ENCODE assay signal across 13 mouse cellular contexts in the genomic region with DNA sequence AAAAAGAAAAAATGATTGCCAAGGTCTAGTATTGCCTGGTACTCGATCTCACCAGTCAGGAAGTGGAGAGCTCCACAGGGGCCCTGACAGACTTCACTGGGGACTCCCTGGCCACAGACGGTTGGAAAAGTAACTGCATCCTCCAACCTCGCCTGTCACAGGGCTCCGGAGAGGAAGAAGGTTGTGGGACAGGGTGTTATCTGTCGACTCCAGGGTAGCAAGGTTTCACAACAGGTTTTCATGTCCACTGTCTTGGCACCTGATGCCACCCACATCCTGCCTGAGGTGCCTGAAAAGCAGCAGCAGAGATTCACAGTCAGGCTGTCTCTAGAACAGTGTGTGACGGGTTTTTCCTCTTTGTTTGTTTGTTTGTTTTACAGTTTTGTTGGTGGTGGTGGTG. TPM values are rescaled to one million over a fixed set of nuclear protein-coding genes. Genes with fewer than 3 reads are reported as not detected.
A peak's percentile ranks its signal among the peaks of the same experiment; 100 is the strongest.
DNase-seq lines count a peak whose midpoint lies in the region; ATAC-seq and TF ChIP-seq lines count a peak whose summit lies in the region.
"Had no signal": no experiment of that assay in that cellular context is flagged by ENCODE, and none has a peak within 500 bp of the region (broad histone marks: within the 10 kb centered on the region; RNA-seq: fewer than 3 reads in every experiment).

No protein-coding gene starts in this region.

- H3K4me2 ChIP-seq in heart, embryonic 13.5 days, result peak overlapping the region; percentile 76; the same call in 1 of the 2 replicates

- peaks cover 36% of the 10 kb centered on the region for H3K36me3 ChIP-seq in heart, embryonic 13.5 days
- H3K36me3 ChIP-seq in heart, adult 2 months (ENCODE audit: control insufficient read depth, insufficient read depth, low read length), result no peaks in the 10 kb centered on the region

- H3K9ac ChIP-seq in heart, embryonic 13.5 days, result no peak overlapping the region; the same call in 1 of the 2 replicates
- no peak overlapping the region for H3K9ac ChIP-seq in heart, adult 2 months (ENCODE audit: low read depth, low read length)

- TF ChIP-seq CTCF in heart, adult 2 months (IDR thresholded peaks at IDR 0.05), result no peak

- WGBS in heart, embryonic 13.5 days, result 26% methylated on average over 6 of the region's 6 CpGs
- WGBS in heart, adult 2 months, result 26% methylated on average over 6 of the region's 6 CpGs

- H3K9me3 ChIP-seq in heart, embryonic 13.5 days, result no peaks in the 10 kb centered on the region

- no peak for TF ChIP-seq POLR2A in heart, adult 2 months (IDR thresholded peaks at IDR 0.05; ENCODE audit: insufficient read depth, low read depth, low read length)

- H3K79me2 ChIP-seq in heart, adult 2 months (replicated peaks; ENCODE audit: control insufficient read depth, insufficient read depth, low read length), result no peaks in the 10 kb centered on the region

- no peak for DNase-seq in heart, adult 2 months
- peak; percentile 79 for DNase-seq in CD4-positive, CD25-positive, alpha-beta regulatory T cell, adult 2 months (ENCODE audit: low read depth, low spot score)
- DNase-seq in induced T-regulatory cell, adult 2 months (ENCODE audit: low read depth), result peak; percentile 87
- peak; percentile 85 for DNase-seq in naive thymus-derived CD4-positive, alpha-beta T cell, adult 2 months (ENCODE audit: low read depth)
- DNase-seq in left cerebral cortex, postnatal 14 days (ENCODE audit: low spot score in 2 of 2), result no peak
- DNase-seq in right cerebral cortex, adult 2 months (ENCODE audit: low spot score in 2 of 2), result no peak
- DNase-seq in gastrocnemius, postnatal 25 days, result no peak
- DNase-seq: cerebellum, adult 11-12 months had no signal

- no peak for ATAC-seq in heart, embryonic 13.5 days (ENCODE audit: extremely low read depth, insufficient number of reproducible peaks, low FRiP score, low TSS enrichment)
- ATAC-seq: forebrain, embryonic 16.5 days; midbrain, embryonic 16.5 days had no signal

- intact Hi-C loops in heart, adult 2 months (cut with DNase I), result loop anchor here (10.0 kb wide), 1 partner anchor 157 kb away; no protein-coding TSS in a partner anchor
- intact Hi-C loops in left cerebral cortex, postnatal 14 days (cut with DNase I), result loop anchor here (5.0 kb wide), 1 partner anchor 64 kb away; no protein-coding TSS in a partner anchor

- peaks cover 11% of the 10 kb centered on the region for H3K27me3 ChIP-seq in heart, embryonic 13.5 days (replicated peaks)
- H3K27me3 ChIP-seq in heart, adult 2 months (ENCODE audit: control insufficient read depth, insufficient read depth, low read length), result no peaks in the 10 kb centered on the region

- no peak for TF ChIP-seq EP300 in heart, adult 2 months (IDR thresholded peaks at IDR 0.05; ENCODE audit: insufficient read depth, low read depth, low read length)

- H3K27ac ChIP-seq in heart, embryonic 13.5 days (replicated peaks), result peak overlapping the region; percentile 82
- no peak overlapping the region; the same call in 1 of the 2 replicates for H3K27ac ChIP-seq in heart, adult 2 months

- H3K4me3 ChIP-seq in heart, embryonic 13.5 days, result no peak overlapping the region
- H3K4me3 ChIP-seq in heart, adult 2 months, result no peak overlapping the region

- peaks cover 59% of the 10 kb centered on the region for H3K4me1 ChIP-seq in heart, embryonic 13.5 days
- peaks cover 11% of the 10 kb centered on the region for H3K4me1 ChIP-seq in heart, adult 2 months (ENCODE audit: control insufficient read depth, insufficient read depth, low read length)

RNA-seq across cellular contexts. Expression of gene Rbm38, which starts 2.4 kb away (rescaled TPM):
- polyA plus RNA-seq in heart, embryonic 13.5 days (2015; fragmentation: Nextera tagmentation; extraction: Ambion mirVana), result 116 and 121 TPM in 2 replicates
- total RNA-seq in heart, adult 2 months (2021), result 100 to 1,000 TPM; 173 to 203 TPM
- polyA plus RNA-seq in heart, adult 2 months (2012; rRNA removed), result 342 and 529 TPM in 2 replicates
- 1 to 10 TPM; 3.1 to 3.7 TPM for total RNA-seq in left cerebral cortex, postnatal 14 days (2021)
- 100 to 1,000 TPM; 205 to 217 TPM for total RNA-seq in gastrocnemius, postnatal 25 days (2021)

RNA-seq across cellular contexts. Expression of gene Rae1, which starts 18.0 kb away (rescaled TPM):
- 94.7 and 106 TPM in 2 replicates for polyA plus RNA-seq in heart, embryonic 13.5 days (2015; fragmentation: Nextera tagmentation; extraction: Ambion mirVana)
- total RNA-seq in heart, adult 2 months (2021), result 10 to 100 TPM; 22.8 to 23.0 TPM
- polyA plus RNA-seq in heart, adult 2 months (2012; rRNA removed), result 27.8 and 44.8 TPM in 2 replicates
- 10 to 100 TPM; 62.3 to 63.1 TPM for total RNA-seq in left cerebral cortex, postnatal 14 days (2021)
- 10 to 100 TPM; 11.8 to 12.7 TPM for total RNA-seq in gastrocnemius, postnatal 25 days (2021)

RNA-seq across cellular contexts. Expression of gene Spo11, which starts 40.4 kb away (rescaled TPM):
- 0.11 and 0.23 TPM in 2 replicates for polyA plus RNA-seq in heart, embryonic 13.5 days (2015; fragmentation: Nextera tagmentation; extraction: Ambion mirVana)
- not detected for total RNA-seq in heart, adult 2 months (2021)
- polyA plus RNA-seq in heart, adult 2 months (2012; rRNA removed), result 0.14 TPM in 1 of 2 replicates, not detected in the other
- under 1 TPM; 0.23 to 0.44 TPM for total RNA-seq in left cerebral cortex, postnatal 14 days (2021)
- not detected for total RNA-seq in gastrocnemius, postnatal 25 days (2021)
- total RNA-seq: layer of hippocampus, adult 18-20 months had no signal
- polyA plus RNA-seq: lung, postnatal 0 days had no signal

Comparison
In these comparisons a context has a peak if more than half of its experiments do, and no peak if none do; other contexts are left out.
1. DNase-seq: peak in CD4-positive, CD25-positive, alpha-beta regulatory T cell, adult 2 months (single experiment), induced T-regulatory cell, adult 2 months (single experiment) and naive thymus-derived CD4-positive, alpha-beta T cell, adult 2 months (single experiment); none in heart, adult 2 months (0 of 2), left cerebral cortex, postnatal 14 days (0 of 2), right cerebral cortex, adult 2 months (0 of 2) and gastrocnemius, postnatal 25 days (single experiment).
2. RNA of gene Rbm38, which starts 2.4 kb away (total RNA-seq): 205 to 217 TPM in gastrocnemius, postnatal 25 days and 173 to 203 TPM in heart, adult 2 months; 3.1 to 3.7 TPM in left cerebral cortex, postnatal 14 days; every median in the first group is over 10 times any median in the second.